Mouse (Mus musculus) effector memory CD4-positive, alpha-beta T cell, adult 7 months (primary cell): ENCODE results near the gene Olfr1353. TPM values are rescaled to one million over a fixed set of nuclear protein-coding genes. Genes with fewer than 3 reads are reported as not detected.

Experiments used
- polyA plus RNA-seq: library from polyadenylated mRNA; unstranded; fragments of 100-300 nt; shearing (Covaris generic); gene quantifications from one replicate; pipeline ENCODE4 v1.2.1, GENCODE M21; 2017

The Olfr1353 gene
- not detected for polyA plus RNA-seq

GRCm38 (mm10) chr10:78963009-78963408, at the start of gene Olfr1353:
Gene Olfr1353, plus strand, starts transcription at chr10:78963309.

GRCm38 (mm10) chr10:78950336-78950735, 12.8 kb upstream of the Olfr1353 start, which contains the start of gene Olfr8:
Gene Olfr8, plus strand, starts transcription at chr10:78950636.

GRCm38 (mm10) chr10:78980750-78981149, 17.6 kb downstream of the Olfr1353 start, which contains the start of gene Olfr1352:
Gene Olfr1352, plus strand, starts transcription at chr10:78981050.

GRCm38 (mm10) chr10:79012172-79012571, 49.1 kb downstream of the Olfr1353 start, which contains the start of gene Olfr1351:
Gene Olfr1351, plus strand, starts transcription at chr10:79012472.

Other genes starting within 250 kb of the Olfr1353 start
- gene Casp14, start 245.0 kb upstream of the Olfr1353 start, polyA plus RNA-seq = not detected
- not detected for gene Ccdc105, start 210.2 kb upstream of the Olfr1353 start, polyA plus RNA-seq
- not detected for gene Slc1a6, start 182.8 kb upstream of the Olfr1353 start, polyA plus RNA-seq
- not detected for gene Olfr1356, start 111.1 kb upstream of the Olfr1353 start, polyA plus RNA-seq
- gene Olfr1355, start 87.8 kb upstream of the Olfr1353 start, polyA plus RNA-seq = not detected
- gene Olfr1354, start 50.1 kb upstream of the Olfr1353 start, polyA plus RNA-seq = not detected
- not detected for gene Olfr8, start 12.7 kb upstream of the Olfr1353 start, polyA plus RNA-seq
- 0.15 TPM for gene Olfr1352, start 17.7 kb downstream of the Olfr1353 start, polyA plus RNA-seq
- not detected for gene Olfr1351, start 49.2 kb downstream of the Olfr1353 start, polyA plus RNA-seq
- not detected for gene Olfr57, start 65.4 kb downstream of the Olfr1353 start, polyA plus RNA-seq
- 13.5 TPM for gene 2610008E11Rik, start 134.3 kb downstream of the Olfr1353 start, polyA plus RNA-seq
- 0.44 TPM for gene Vmn2r80, start 185.5 kb downstream of the Olfr1353 start, polyA plus RNA-seq